Mouse (Mus musculus) brain, adult 2 months (tissue): Measurements from ENCODE around the gene Tmtc3.
"Not testable (repeated sequence)": the region's sequence is repeated elsewhere in the genome, so short reads cannot be mapped to it uniquely, and the experiment has no call there.

Experiments used
- DNase-seq: peaks from one replicate; pipeline ENCODE4 v3.0.0; 2011; ENCODE audit warnings: low read depth, low spot score

The Tmtc3 gene

DNA sequence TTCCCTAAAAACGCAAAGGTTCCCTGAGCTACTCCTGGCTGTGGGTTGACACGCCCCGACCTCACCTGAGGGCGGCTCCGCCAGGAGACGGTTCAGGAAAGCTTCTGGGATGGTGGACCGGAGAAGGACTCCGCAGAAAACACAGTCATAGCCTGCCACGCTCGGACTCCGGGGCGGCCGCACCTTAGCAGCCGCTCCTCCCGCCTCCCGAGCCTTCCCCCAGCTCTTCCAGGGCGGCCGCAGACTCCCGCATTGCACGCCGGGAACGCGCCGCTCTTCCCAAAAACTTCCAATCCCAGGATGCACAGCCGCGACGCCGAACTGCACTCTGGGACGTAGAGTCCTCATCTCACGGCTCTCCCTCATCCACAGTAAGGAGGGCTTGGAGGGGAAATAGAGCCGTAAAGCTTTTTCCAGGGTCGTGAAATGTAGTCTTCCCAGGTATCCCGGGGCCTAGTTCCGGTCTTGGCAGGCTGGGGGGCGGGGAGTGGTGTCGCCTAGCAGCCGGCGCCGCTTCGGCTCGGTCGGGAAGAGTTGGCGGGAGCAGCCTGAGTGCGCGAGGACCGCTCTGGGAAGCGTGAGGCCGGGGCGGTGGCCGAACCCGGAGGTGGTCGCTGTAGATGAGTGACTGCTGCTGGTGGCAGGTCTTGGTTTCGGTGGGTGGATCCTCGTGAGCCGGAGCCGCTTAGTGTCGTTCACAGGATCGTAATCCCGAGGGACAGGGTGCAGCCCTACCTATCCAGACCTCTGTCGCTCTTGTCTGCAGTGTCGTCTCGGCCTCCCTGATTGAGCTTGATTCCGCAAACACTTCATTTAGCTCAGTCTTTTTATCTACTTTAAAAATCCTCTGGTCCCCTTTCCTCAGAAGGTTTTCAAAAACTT is at the start of gene Tmtc3, which contains the start of gene Cep290:
Tmtc3 (minus strand) TSS at position 254 of the 882 bp plus-strand sequence.
Cep290 (plus strand) TSS at position 462 of the 882 bp plus-strand sequence.
- peak; percentile 100 for DNase-seq

DNA sequence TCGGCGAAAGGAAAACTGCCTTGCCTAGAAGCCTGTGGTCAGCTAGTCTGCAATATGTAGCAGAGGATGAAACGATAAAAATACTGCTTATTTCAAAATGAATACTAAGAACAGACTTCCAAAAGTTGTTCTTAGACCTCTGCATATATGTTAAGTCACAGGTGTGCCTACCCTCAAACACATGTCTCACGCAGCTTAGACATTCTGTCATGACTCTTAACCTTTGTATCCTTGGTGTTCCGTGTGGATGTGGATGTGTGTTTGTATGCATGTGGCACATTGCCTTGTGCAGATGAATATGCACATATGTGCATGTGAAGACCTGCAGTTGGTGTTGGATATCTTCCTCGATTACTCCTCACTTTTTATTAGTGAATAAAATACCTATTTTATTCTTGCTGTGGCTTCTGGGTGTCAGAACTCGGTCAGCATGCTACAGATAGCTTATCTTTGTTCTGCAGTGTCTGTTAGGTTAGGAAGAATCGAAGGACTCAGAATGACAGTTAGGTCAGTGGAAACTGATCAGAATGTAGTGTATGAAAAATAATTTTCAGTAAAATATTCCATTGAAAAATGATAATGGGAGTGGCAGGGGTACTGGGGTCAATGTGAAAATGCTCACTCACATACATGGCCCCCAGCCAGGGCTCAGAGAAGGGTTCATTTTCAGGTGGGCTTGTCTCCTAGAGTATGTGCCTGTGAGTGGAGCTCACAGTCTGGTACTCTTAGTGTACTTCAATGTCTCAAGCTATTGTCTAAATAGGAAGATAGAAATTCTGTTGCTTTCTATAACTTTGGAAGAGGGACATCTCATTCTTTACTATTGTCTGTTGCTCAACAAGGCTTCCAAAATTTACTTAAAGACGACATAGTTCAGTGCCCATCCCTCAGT is 37.6 kb upstream of the Tmtc3 start:
- DNase-seq = no peak

DNA sequence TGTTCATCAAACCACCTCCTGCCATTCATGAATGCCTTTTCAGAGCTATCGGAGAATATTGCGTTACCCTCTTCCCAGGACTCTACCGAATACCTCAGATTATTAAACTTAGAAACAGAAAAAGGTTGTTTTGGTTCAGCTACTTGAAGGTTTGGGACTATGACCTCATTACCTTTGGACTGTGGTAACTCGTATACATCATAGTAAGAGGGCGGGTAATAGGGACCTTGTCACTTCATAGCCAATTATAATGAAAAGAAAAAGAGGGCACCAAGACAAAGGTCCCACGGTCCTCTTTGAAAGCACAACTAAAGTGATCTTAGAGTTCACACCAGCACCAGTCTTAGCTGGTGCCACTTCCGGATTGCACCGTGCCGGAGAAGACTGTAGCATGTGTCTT is 35.2 kb upstream of the Tmtc3 start:
- DNase-seq = no peak

DNA sequence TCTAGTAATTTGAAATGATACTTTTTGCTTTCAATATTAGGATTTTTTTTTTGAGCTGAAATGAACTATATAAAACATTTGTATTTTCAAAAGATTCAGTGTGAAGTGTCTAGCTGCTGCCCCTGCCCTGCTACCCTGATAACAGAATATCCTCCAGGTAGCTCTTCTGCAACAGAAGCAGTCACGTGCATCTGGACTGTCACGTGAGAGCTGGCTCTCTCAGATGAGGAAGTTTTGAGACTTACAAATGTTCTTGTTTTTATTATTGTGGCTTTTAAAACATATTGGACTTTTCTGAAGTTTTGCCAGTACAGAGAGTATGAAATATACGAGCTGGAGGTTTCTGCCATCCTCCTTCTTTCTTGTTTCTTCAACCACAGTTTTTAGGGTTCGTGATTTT is 34.5 kb upstream of the Tmtc3 start:
- DNase-seq = no peak

DNA sequence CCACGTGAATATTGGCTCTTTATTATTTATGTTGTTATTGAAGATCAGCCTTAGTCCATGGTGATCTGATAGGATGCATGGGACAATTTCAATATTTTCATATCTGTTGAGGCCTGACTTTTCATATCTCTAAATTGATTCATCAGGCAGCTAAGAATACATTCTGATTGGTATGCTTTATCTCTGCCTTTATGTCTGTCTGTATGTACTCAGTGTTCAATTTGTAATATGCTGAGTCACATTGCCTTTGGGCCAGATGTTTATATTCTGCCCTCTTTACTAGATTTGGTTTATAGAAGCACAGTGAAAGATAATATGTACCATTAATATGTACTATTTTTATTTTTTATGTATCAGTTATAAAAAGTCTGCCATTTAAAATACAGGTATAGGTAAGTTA is 21.0 kb upstream of the Tmtc3 start:
- DNase-seq = no peak

DNA sequence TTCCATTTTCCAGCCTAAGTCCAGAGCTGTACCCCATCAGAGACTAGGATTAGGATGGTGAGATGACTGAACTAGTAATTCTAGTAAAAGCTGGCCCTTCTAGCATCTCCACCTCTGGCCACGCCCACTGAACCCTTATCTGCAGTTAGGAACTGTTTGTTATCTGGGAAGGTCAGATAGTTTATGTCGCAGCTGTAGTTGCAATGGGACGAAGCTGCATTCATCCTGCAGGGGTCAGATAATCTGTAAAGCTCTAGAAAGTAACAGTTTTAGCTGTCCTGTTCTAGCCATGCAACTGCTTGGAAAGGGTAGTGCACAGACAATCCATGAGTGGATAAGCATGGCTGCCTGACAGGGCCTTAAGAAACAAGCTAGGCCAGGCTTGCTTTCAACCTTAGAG is 11.2 kb upstream of the Tmtc3 start:
- no peak for DNase-seq

DNA sequence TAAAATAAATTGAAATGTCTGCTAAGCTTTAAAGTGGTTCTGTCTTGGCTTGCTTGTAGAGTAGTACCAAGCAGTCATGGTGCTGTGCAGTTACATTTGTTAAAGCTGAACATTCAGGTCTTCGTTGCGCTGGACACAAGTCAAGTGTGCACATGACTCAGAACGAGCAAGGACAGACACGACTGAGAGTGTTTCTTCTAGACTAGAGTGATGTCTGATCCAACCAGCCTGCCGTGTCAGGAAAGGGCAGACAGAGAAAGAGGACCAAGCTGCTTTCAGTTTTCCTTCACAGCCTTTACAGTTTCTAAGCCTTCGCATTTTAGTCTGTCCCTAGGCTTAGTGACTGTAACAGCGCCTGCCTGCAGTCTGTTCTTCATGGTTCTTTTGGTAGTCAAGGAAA is 4.8 kb upstream of the Tmtc3 start:
- no peak for DNase-seq

DNA sequence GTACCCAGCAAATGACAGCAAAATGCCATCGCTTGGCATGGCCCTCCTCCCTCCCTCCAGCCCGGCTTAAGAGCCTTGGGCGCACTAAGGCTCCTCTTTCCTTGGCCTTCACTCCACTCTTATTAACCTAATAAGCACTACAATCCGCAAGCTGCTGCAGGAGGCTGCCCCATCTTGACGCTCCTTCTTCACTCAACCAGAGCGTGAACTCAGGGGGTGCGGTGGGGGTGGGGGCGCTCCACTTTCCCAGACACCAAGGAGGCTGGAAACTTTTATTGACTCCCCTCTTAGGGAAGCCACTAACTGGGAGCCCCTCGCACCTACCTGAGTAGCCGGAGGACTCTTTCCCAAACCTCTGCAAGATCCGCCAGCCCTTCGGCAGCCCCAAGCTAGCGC is 451 bp downstream of the Tmtc3 start:
- DNase-seq = peak; percentile 41

DNA sequence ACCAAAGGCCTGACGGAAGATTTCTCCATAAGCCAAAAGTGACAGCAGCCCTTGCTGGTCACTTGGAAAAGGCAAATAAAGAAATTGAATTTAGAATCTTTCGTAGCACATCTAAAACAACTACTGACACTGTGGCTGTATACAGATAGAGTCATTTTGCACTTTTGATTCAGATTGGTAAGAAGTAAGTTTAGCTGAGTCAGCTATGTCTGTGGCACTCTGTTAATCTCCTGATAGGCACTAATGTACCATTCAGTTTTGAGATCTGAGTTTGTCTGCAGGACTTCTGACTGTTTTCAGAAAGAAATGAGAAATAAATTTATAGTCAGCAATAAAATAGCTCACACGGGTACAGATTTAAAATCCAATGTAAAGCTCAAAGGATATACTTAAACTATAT is 7.6 kb downstream of the Tmtc3 start:
- DNase-seq = no peak

DNA sequence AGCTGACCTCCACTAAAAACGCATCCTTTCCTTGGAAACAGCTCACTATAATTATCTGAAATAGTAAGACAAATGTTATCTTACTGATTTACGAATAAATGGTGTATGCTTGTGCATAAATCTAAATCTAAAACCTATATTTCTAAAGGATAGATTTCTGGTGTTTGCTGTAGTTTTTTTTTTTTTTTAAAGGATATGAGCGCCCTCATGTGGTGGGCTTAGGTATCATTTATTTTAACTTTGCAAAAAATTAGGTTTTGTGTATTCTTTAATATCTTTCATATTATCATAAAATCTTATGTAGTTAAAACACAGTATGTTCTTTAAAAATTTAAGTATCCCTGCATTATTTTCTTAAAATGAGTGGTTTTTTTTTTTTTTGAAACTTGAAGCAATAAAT is 12.1 kb downstream of the Tmtc3 start:
- DNase-seq = peak; percentile 10

DNA sequence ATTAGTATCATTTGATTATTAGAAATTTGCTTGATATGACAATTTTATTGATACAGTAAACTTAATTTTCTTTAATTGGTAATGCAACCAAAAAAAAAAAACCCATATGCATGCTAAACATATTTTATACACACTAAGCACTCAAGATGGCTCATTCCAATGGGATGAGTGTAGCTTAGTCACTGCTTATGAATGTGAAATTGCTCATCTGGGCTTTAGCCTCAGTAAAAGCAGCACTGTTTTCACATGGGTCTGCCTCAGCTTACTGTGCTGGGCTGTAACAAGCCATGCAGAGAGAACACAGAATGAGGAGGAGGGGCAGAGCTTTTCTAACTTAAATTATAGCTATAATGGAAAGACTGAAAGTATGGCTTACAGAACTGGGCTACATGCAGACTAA is 26.6 kb downstream of the Tmtc3 start:
- DNase-seq = no peak

DNA sequence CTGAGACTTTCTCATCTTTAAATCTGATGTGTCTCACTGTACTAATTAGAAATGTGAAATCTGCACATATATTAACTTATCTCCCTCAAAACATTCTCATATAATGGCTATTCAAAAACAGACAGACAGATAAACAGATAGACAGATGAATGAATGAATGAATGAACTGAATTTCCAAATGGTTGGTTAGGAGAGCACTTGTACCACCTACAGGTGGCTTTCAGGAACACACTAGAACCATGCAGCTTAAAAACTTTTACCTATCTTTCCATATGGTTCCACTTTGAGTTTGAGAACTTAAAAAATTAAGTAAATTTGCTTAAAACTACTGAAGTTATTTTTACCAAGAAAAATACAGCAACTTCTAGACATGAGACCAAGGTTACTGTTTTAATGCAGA is 37.8 kb downstream of the Tmtc3 start:
- DNase-seq = peak; percentile 5

DNA sequence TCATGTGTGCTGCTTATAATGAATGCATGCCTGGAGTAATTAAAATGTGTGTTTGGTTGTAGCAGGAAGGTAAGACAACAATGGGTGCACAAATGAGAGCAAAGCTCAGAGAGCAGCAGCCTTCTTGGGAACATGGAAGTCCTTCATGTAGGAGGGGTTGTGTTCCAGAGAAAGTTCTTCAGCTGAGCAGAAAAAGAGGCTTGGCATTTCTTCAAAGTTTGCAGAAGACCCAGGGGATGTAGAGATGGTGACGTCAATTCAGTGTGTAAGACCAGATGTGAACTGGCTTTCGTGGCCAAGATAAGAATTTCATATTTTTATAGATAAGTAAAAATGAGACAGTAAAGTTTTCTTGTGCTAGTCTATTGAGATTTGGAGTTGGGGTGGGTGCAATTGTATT is 59.6 kb downstream of the Tmtc3 start:
- no peak for DNase-seq

DNA sequence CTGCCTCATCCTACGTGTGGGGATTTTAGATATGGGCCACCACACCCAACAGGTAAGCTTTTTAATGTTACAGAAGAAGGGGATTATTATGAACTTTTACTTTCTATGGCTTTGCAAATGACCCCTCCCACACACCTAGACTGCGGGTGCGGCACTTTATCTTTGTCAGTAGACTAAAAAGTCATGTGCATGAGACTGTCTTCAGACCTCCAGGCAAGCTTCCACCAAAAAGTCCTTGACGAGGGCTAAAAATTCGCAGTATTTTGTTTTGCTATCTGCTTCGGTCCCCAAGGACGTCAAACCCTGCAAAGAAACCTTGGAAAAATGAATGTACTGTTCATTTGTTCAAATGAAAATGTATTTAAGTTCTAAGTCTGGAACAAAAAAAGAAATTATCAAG is 71.6 kb downstream of the Tmtc3 start:
- no peak for DNase-seq

DNA sequence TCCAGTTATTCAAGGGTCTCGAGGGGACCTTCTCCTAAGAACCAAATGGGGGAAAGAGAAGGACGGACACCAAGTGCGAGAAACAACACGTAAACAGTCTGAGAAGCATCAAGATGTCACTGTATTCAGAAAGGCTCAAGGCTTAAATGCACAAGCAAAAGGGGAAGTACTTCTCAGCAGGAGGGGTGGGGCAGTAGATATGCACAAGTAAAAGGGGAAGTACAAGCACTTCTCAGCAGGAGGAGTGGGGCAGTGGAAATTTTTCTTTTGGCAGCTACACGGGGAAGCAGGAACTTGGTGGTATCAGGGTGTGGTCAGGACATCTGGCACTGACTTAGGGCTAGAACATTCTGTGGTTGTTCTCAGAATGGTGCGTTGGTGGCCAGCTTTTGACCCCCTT is 84.8 kb downstream of the Tmtc3 start:
- DNase-seq = not testable (repeated sequence)
